Mouse (Mus musculus) kidney, adult 2 months (tissue): ENCODE results near the gene Pkn1.

Experiments used
- CTCF ChIP-seq: fragments of 200-500 bp; conservative IDR thresholded peaks from 2 replicates; pipeline ENCODE4 v1.5.1; 2011; ENCODE audit warnings: low read depth, mild to moderate bottlenecking, control low read depth, low read length, moderate library complexity, mixed read lengths; ENCODE audit not compliant: insufficient read depth, insufficient read length
- POLR2A ChIP-seq: fragments of 200-500 bp; IDR thresholded peaks from one replicate; pipeline ENCODE4 v1.6.1; 2011; ENCODE audit warnings: low read depth, low read length, control low read depth

DNA sequence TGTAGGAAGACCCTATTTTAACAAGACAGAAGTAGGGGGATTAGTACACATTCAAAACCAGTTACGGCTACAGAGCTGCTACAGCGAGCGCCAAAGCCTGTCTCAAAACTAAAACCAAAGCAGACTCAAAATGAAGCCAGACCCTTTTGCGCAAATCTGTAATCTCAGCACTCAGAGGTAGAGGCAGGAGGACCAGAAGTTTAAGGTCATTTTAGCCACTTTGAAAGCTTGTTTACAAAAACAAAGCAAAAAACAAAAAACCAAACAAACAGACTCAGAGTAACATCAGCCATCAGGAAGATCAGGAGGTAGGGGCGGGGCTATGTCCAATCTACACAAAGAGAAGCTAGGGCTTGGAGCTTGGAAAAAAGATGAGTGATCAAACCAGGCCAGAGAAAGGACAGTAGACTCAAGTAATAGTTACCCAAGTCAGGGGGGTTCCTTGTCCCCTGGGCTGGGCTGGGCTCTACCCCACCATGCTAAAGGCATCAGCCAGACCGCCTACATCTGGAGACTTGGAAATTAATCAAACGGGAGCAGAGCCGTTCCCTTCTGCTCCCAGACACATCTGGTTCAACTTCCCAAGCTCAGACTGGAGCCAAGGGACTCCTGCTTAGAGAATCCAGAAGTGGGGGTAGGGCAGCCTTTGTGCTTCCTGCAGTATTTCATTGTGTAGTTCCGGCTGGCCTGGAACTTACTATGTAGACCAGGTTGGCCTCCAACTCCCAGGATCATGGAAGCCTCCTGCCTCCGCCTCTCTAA lies 40.2 kb upstream of the Pkn1 start:
- TF ChIP-seq CTCF: no peak
- TF ChIP-seq POLR2A: no peak
